Mouse (Mus musculus): ENCODE results near the gene Eps15l1. TPM values are rescaled to one million over a fixed set of nuclear protein-coding genes. Genes with fewer than 3 reads are reported as not detected.

Gene Eps15l1
- total and polyA plus RNA-seq, 3 experiments: 19.1 to 40.8 TPM; not detected in 1

- Histone ChIP-seq H3K9me3 (replicated peaks; ENCODE audit: insufficient read depth, low read length) (no peaks in the 10 kb centered on the region), H3K4me3 (ENCODE audit: control insufficient read depth in 1 of 2, insufficient read depth in 1 of 2, low read depth in 2 of 2, low read length in 2 of 2) (no peak overlapping the region), H3K36me3 (ENCODE audit: control insufficient read depth in 1 of 2, insufficient read depth in 2 of 2, low read length in 2 of 2) (peaks cover 0 to 18% of the 10 kb centered on the region in 2 experiments; a peak in 3 of 4 replicates), H3K9ac (ENCODE audit: control insufficient read depth, low read depth, low read length, poor library complexity, severe bottlenecking) (peak overlapping the region; percentile 62), H3K27ac (ENCODE audit: control insufficient read depth, low read depth, low read length) (no peak overlapping the region), H3K27me3 (ENCODE audit: control insufficient read depth in 1 of 2, insufficient read depth in 2 of 2, low read length in 2 of 2) (no peaks in the 10 kb centered on the region), H3K79me2 (ENCODE audit: control insufficient read depth, insufficient read depth, low read length, poor library complexity) (peaks cover 20% of the 10 kb centered on the region), H3K4me1 (ENCODE audit: control insufficient read depth in 1 of 2, insufficient read depth in 2 of 2, low read length in 2 of 2) (peaks cover 2 to 19% of the 10 kb centered on the region in 2 experiments; a peak in 3 of 4 replicates)
- no peak for DNase-seq (ENCODE audit: low read depth, low spot score)
- TF ChIP-seq SIN3A (IDR thresholded peaks at IDR 0.05; ENCODE audit: low read length): no peak
- no peak for TF ChIP-seq USF1 (IDR thresholded peaks at IDR 0.05; ENCODE audit: low read depth, low read length)
- TF ChIP-seq CHD1 (IDR thresholded peaks at IDR 0.05; ENCODE audit: low read depth, low read length): no peak
- no peak for TF ChIP-seq EP300 (IDR thresholded peaks at IDR 0.05; ENCODE audit: low read depth in 1 of 2, low read length in 2 of 2)
- TF ChIP-seq HCFC1 (IDR thresholded peaks at IDR 0.05; ENCODE audit: low read depth, low read length): no peak
- no peak for TF ChIP-seq MEF2A (IDR thresholded peaks at IDR 0.05; ENCODE audit: extremely low read depth, insufficient replicate concordance, low read depth, low read length, poor library complexity, severe bottlenecking)
- TF ChIP-seq TBP (IDR thresholded peaks at IDR 0.05; ENCODE audit: low read depth, low read length): no peak
- TF ChIP-seq MXI1 (IDR thresholded peaks at IDR 0.05; ENCODE audit: low read depth, low read length): no peak
- no peak for TF ChIP-seq MAFK (IDR thresholded peaks at IDR 0.05; ENCODE audit: borderline replicate concordance, low read depth, low read length)
- TF ChIP-seq TCF12 (IDR thresholded peaks at IDR 0.05; ENCODE audit: low read depth, low read length): no peak
- no peak for TF ChIP-seq NRF1 (IDR thresholded peaks at IDR 0.05; ENCODE audit: insufficient read depth, low read depth, low read length, poor library complexity, severe bottlenecking)
- no peak for TF ChIP-seq UBTF (IDR thresholded peaks at IDR 0.05; ENCODE audit: borderline replicate concordance, insufficient read depth, low read depth, low read length)
- TF ChIP-seq SMC3 (IDR thresholded peaks at IDR 0.05; ENCODE audit: low read depth, low read length): no peak
Measured at GRCm38 (mm10) chr8:72445071-72445470, 23.8 kb upstream of the Eps15l1 start.

- Histone ChIP-seq H3K79me2 (ENCODE audit: control insufficient read depth, insufficient read depth, low read length, poor library complexity) (peaks cover 20% of the 10 kb centered on the region), H3K4me3 (ENCODE audit: control insufficient read depth in 1 of 2, insufficient read depth in 1 of 2, low read depth in 2 of 2, low read length in 2 of 2) (peak overlapping the region; percentile 59 to 79), H3K9me3 (replicated peaks; ENCODE audit: insufficient read depth, low read length) (no peaks in the 10 kb centered on the region), H3K9ac (ENCODE audit: control insufficient read depth, low read depth, low read length, poor library complexity, severe bottlenecking) (peak overlapping the region; percentile 85), H3K27ac (ENCODE audit: control insufficient read depth, low read depth, low read length) (peak overlapping the region; percentile 68), H3K4me1 (ENCODE audit: control insufficient read depth in 1 of 2, insufficient read depth in 2 of 2, low read length in 2 of 2) (peaks cover 2 to 19% of the 10 kb centered on the region in 2 experiments; a peak in 3 of 4 replicates), H3K36me3 (ENCODE audit: control insufficient read depth in 1 of 2, insufficient read depth in 2 of 2, low read length in 2 of 2) (peaks cover 0 to 18% of the 10 kb centered on the region in 2 experiments; a peak in 2 of 4 replicates), H3K27me3 (ENCODE audit: control insufficient read depth in 1 of 2, insufficient read depth in 2 of 2, low read length in 2 of 2) (no peaks in the 10 kb centered on the region)
- DNase-seq (ENCODE audit: low read depth, low spot score): no peak
- TF ChIP-seq POLR2AphosphoS2 (IDR thresholded peaks at IDR 0.05; ENCODE audit: low read length) (no peak), BHLHE40 (IDR thresholded peaks at IDR 0.05; ENCODE audit: borderline replicate concordance, low read depth, low read length) (no peak), EP300 (IDR thresholded peaks at IDR 0.05; ENCODE audit: low read depth in 1 of 2, low read length in 2 of 2) (no peak), MEF2A (IDR thresholded peaks at IDR 0.05; ENCODE audit: extremely low read depth, insufficient replicate concordance, low read depth, low read length, poor library complexity, severe bottlenecking) (no peak), SIN3A (IDR thresholded peaks at IDR 0.05; ENCODE audit: low read length) (no peak), CTCF (IDR thresholded peaks at IDR 0.05 in 2 of 3, conservative IDR thresholded peaks at IDR 0.05 in 1 of 3; ENCODE audit: control insufficient read depth in 1 of 3, insufficient read depth in 1 of 3, low read depth in 2 of 3, low read length in 3 of 3, poor library complexity in 1 of 3, severe bottlenecking in 1 of 3) (no peak), UBTF (IDR thresholded peaks at IDR 0.05; ENCODE audit: borderline replicate concordance, insufficient read depth, low read depth, low read length) (no peak), MXI1 (IDR thresholded peaks at IDR 0.05; ENCODE audit: low read depth, low read length) (no peak), MYB (IDR thresholded peaks at IDR 0.05; ENCODE audit: low read depth, low read length) (no peak), USF1 (IDR thresholded peaks at IDR 0.05; ENCODE audit: low read depth, low read length) (no peak), JUND (IDR thresholded peaks at IDR 0.05; ENCODE audit: low read depth, low read length) (no peak), CHD2 (IDR thresholded peaks at IDR 0.05; ENCODE audit: low read length) (no peak), POLR2A (IDR thresholded peaks at IDR 0.05; ENCODE audit: control insufficient read depth in 1 of 2, insufficient read depth in 1 of 2, low read depth in 1 of 2, low read length in 2 of 2, poor library complexity in 1 of 2) (no peak), KAT2A (conservative IDR thresholded peaks at IDR 0.05; ENCODE audit: low read depth, low read length) (no peak), NELFE (IDR thresholded peaks at IDR 0.05; ENCODE audit: low read depth, low read length) (no peak)
Measured at GRCm38 (mm10) chr8:72443994-72444350, 22.7 kb upstream of the Eps15l1 start.
